Mouse (Mus musculus) ES-E14 (cell line): Measurements from ENCODE around the gene Ubn2. TPM values are rescaled to one million over a fixed set of nuclear protein-coding genes. Genes with fewer than 3 reads are reported as not detected.
"Not testable (repeated sequence)": the region's sequence is repeated elsewhere in the genome, so short reads cannot be mapped to it uniquely, and the experiment has no call there.

Source experiments
- DNase-seq: peaks from one replicate; pipeline ENCODE4 v3.0.0-alpha.2; 2013; ENCODE audit warnings: low read depth, low spot score
- H3K27ac ChIP-seq: 2 replicates; pipeline ENCODE4 v1.5.1; 2012; ENCODE audit warnings: low read depth, mild to moderate bottlenecking, low read length, moderate library complexity, mixed read lengths; ENCODE audit not compliant: poor library complexity, insufficient read depth, severe bottlenecking
- H3K36me3 ChIP-seq: 2 replicates; pipeline ENCODE4 v1.6.1; 2012; ENCODE audit warnings: mild to moderate bottlenecking, low read length, moderate library complexity, mixed read lengths; ENCODE audit not compliant: control insufficient read depth, poor library complexity, insufficient read depth, severe bottlenecking
- H3K4me1 ChIP-seq, 2 experiments: fragments of 150-350 bp in 1 of 2; sonication (generic) in 1 of 2; 2 replicates each; pipeline ENCODE4 v1.6.1; 2012; ENCODE audit warnings: low read length in 2 of 2, mild to moderate bottlenecking in 1 of 2, mixed read lengths in 1 of 2; ENCODE audit not compliant: control insufficient read depth in 2 of 2, insufficient read depth in 2 of 2, poor library complexity in 1 of 2
- H3K4me3 ChIP-seq, 2 experiments: fragments of 150-350 bp in 1 of 2; sonication (generic) in 1 of 2; 2 replicates each; pipeline ENCODE4 v1.5.1; 2012; ENCODE audit warnings: low read length in 2 of 2, low read depth in 1 of 2, mild to moderate bottlenecking in 1 of 2, mixed read lengths in 1 of 2; ENCODE audit not compliant: insufficient read depth in 1 of 2, poor library complexity in 1 of 2, severe bottlenecking in 1 of 2
- H3K9ac ChIP-seq: 2 replicates; pipeline ENCODE4 v1.6.1; 2012; ENCODE audit warnings: low read depth, mild to moderate bottlenecking, low read length, mixed read lengths; ENCODE audit not compliant: poor library complexity, insufficient read depth, severe bottlenecking
- H3K9me3 ChIP-seq: fragments of 150-350 bp; sonication (generic); 2 replicates; pipeline ENCODE4 v1.6.1; 2012; ENCODE audit warnings: low read depth, mild to moderate bottlenecking, low read length; ENCODE audit not compliant: control insufficient read depth, insufficient read depth
- CHD2 ChIP-seq: IDR thresholded peaks from 2 replicates; pipeline ENCODE4 v1.6.1; 2014; ENCODE audit warnings: mild to moderate bottlenecking, low read depth, low read length, inconsistent platforms
- HCFC1 ChIP-seq: IDR thresholded peaks from 2 replicates; pipeline ENCODE4 v1.6.1; 2012; ENCODE audit warnings: low read length, inconsistent platforms, borderline replicate concordance; ENCODE audit not compliant: insufficient read depth
- MAFK ChIP-seq: IDR thresholded peaks from 2 replicates; pipeline ENCODE4 v1.6.1; 2014; ENCODE audit warnings: mild to moderate bottlenecking, low read depth, low read length, inconsistent platforms; ENCODE audit not compliant: insufficient read depth
- ZC3H11A ChIP-seq: IDR thresholded peaks from 2 replicates; pipeline ENCODE4 v1.6.1; 2012; ENCODE audit warnings: low read depth, mild to moderate bottlenecking, inconsistent platforms, low read length, borderline replicate concordance
- ZNF384 ChIP-seq: IDR thresholded peaks from 2 replicates; pipeline ENCODE4 v1.6.1; 2012; ENCODE audit warnings: low read depth, low read length, inconsistent platforms
- in situ Hi-C, 2 experiments: fragments of 600-800 bp; cut with MboI; formaldehyde crosslinking; loops; one replicate each; pipeline ENCODE4 v1.15.1; 2025; ENCODE audit warnings: low sequenced_read_pairs in 2 of 2, inconsistent platforms in 1 of 2; ENCODE audit not compliant: unreplicated experiment in 2 of 2
- total RNA-seq: library from RNA; depleted of rRNA; stranded (reverse); fragments of 300-350 nt; gene quantifications from 2 replicates; pipeline ENCODE4 v1.2.3, GENCODE M21; 2012

Gene Ubn2
- total RNA-seq, 1 experiment = 18.5 TPM

DNA sequence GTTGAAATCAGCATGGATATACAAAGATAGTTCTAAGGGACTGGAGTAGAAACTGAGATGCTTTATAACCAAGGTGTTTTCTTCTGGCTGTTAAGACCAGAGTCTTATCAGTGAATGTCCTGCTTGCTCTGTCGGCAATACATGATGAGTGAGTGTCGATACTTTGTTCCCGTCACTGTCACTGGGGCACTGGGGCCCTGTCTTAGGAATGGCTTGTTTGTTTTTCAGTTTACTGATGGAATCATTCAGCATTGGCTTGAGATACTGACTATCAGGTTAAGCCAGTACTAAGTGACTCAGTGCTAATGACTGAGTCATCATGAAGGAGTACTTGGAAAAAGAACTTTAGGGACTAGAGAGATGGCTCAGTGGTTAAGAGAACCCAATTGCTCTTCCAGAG is 10.1 kb downstream of the Ubn2 start:
- H3K36me3 ChIP-seq = no peaks in the 10 kb centered on the region; the same call in none of the 2 replicates

GRCm38 (mm10) chr6:38448295-38448694 is 14.5 kb downstream of the Ubn2 start:
- Histone ChIP-seq H3K9me3 (no peaks in the 10 kb centered on the region), H3K4me3 (no peak overlapping the region), H3K9ac (no peak overlapping the region), H3K4me1 (no peaks in the 10 kb centered on the region), H3K36me3 (no peaks in the 10 kb centered on the region), H3K27ac (no peak overlapping the region)
- no peak for TF ChIP-seq CHD2
- no peak for TF ChIP-seq ZNF384
- no peak for TF ChIP-seq MAFK
- TF ChIP-seq ZC3H11A = no peak
- no peak for TF ChIP-seq HCFC1
- DNase-seq = no peak
- in situ Hi-C loops = no loop called here

More for the DNA sequence above, 10.1 kb downstream of the Ubn2 start:
- Histone ChIP-seq H3K9ac (no peak overlapping the region), H3K4me1 (no peaks in the 10 kb centered on the region), H3K27ac (no peak overlapping the region), H3K4me3 (no peak overlapping the region), H3K9me3 (no peaks in the 10 kb centered on the region)
- no peak for DNase-seq
- in situ Hi-C loops = no loop called here
- TF ChIP-seq MAFK (no peak), ZC3H11A (no peak), ZNF384 (no peak), CHD2 (no peak), HCFC1 (no peak)

DNA sequence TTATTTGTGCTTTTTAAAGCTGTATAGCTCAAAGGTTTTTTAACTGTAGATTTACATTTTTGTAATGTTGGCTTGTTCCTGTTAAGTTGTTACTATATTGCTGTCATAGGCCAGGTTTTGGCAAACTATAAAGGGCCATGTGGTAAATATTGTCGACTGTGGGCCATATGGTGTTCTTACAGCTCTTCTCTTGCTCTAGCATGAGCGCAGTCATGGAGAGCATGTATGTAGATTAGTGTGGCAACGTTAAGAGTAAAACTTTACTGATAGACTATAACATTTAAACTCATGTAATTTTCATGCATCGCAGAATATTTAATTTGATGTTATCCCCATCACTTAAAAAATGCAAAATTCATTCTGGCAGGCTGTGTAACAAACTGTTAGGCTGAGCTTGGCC is 19.3 kb downstream of the Ubn2 start:
- DNase-seq = no peak
- no peak overlapping the region for H3K27ac ChIP-seq
- no peak overlapping the region for H3K9ac ChIP-seq
- in situ Hi-C loops = no loop called here
- TF ChIP-seq ZNF384 (no peak), MAFK (no peak), ZC3H11A (no peak), HCFC1 (no peak), CHD2 (no peak)
- no peaks in the 10 kb centered on the region for H3K9me3 ChIP-seq
- H3K4me3 ChIP-seq = no peak overlapping the region
- 0 out of 4 replicates have a peak, but pooled peaks cover 0 to 1% of the 10 kb centered on the region in 2 experiments for H3K4me1 ChIP-seq
- no peaks in the 10 kb centered on the region for H3K36me3 ChIP-seq

- H3K27ac ChIP-seq, H3K36me3 ChIP-seq, in situ Hi-C loops, DNase-seq, H3K4me1 ChIP-seq, H3K4me3 ChIP-seq, H3K9me3 ChIP-seq, H3K9ac ChIP-seq: not testable (repeated sequence)
These were observed 22.7 kb downstream of the Ubn2 start for GRCm38 (mm10) chr6:38456425-38456824.

DNA sequence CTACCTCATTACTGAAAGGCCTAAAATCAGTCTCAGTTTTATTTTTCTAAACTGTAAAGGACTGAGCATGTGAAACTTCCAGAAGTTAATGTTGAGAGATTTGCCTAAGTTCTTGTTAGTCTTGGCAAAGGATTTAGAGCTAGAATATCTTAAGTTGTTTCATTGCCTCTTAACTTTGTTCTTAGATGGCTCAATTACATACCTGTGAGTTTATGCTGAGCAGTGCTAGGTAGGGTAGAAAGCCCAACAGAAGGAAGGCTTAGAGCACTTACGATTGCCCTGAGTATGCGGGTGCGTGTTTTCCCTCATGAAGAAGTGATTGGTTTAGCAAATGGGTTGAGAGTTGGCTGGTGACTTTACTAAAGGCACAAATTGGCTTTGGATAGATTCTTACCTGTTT is 24.3 kb downstream of the Ubn2 start:
- H3K36me3 ChIP-seq = peaks cover 4% of the 10 kb centered on the region; the same call in 1 of the 2 replicates
- no peaks in the 10 kb centered on the region for H3K9me3 ChIP-seq
- in situ Hi-C loops = no loop called here

More for the DNA sequence above, 24.3 kb downstream of the Ubn2 start:
- Histone ChIP-seq H3K27ac (no peak overlapping the region), H3K4me3 (no peak overlapping the region), H3K4me1 (0 out of 4 replicates have a peak, but pooled peaks cover 0 to 1% of the 10 kb centered on the region in 2 experiments), H3K9ac (no peak overlapping the region)
- DNase-seq = no peak
- TF ChIP-seq ZC3H11A (no peak), HCFC1 (no peak), CHD2 (no peak), MAFK (no peak), ZNF384 (no peak)
